Mouse (Mus musculus) midbrain, embryonic 16.5 days (tissue): ENCODE data around the gene Daxx. TPM values are rescaled to one million over a fixed set of nuclear protein-coding genes. Genes with fewer than 3 reads are reported as not detected.
A peak's percentile ranks its signal among the peaks of the same experiment; 100 is the strongest.

ENCODE experiments used
- ATAC-seq: fragments of 200-750 bp; cut with Nextera tagmentation; 2 replicates; pipeline ENCODE4 v1.8.0; 2017; ENCODE audit warnings: moderate TSS enrichment
- H3K27ac ChIP-seq: fragments of 300-500 bp; sonication (generic); 2 replicates; pipeline ENCODE4 v1.5.1; 2014; ENCODE audit warnings: mild to moderate bottlenecking, low read length, mixed read lengths
- H3K27me3 ChIP-seq: fragments of 300-500 bp; sonication (generic); 2 replicates; pipeline ENCODE4 v1.6.1; 2014; ENCODE audit warnings: low read depth, low read length, mixed read lengths; ENCODE audit not compliant: control insufficient read depth, insufficient read depth
- H3K36me3 ChIP-seq: fragments of 300-500 bp; sonication (generic); 2 replicates; pipeline ENCODE4 v1.6.1; 2014; ENCODE audit warnings: mild to moderate bottlenecking, low read length, moderate library complexity, mixed read lengths; ENCODE audit not compliant: control insufficient read depth, insufficient read depth
- H3K4me1 ChIP-seq: fragments of 300-500 bp; sonication (generic); 2 replicates; pipeline ENCODE4 v1.6.1; 2014; ENCODE audit warnings: mild to moderate bottlenecking, low read length, mixed read lengths; ENCODE audit not compliant: control insufficient read depth, insufficient read depth
- H3K4me2 ChIP-seq: fragments of 300-500 bp; sonication (generic); 2 replicates; pipeline ENCODE4 v1.6.1; 2014; ENCODE audit warnings: mild to moderate bottlenecking, low read length, mixed read lengths
- H3K4me3 ChIP-seq: fragments of 300-500 bp; sonication (generic); 2 replicates; pipeline ENCODE4 v1.5.1; 2014; ENCODE audit warnings: low read depth, mild to moderate bottlenecking, low read length, moderate library complexity, mixed read lengths
- H3K9ac ChIP-seq: fragments of 300-500 bp; sonication (generic); 2 replicates; pipeline ENCODE4 v1.6.1; 2014; ENCODE audit warnings: low read depth, low read length, mixed read lengths
- H3K9me3 ChIP-seq: fragments of 300-500 bp; sonication (generic); replicated peaks from 2 replicates; pipeline ENCODE4 v1.6.1; 2014; ENCODE audit warnings: mild to moderate bottlenecking, low read length, mixed read lengths; ENCODE audit not compliant: control insufficient read depth, poor library complexity, severe bottlenecking
- WGBS: fragments of 180-500 bp; shearing (Covaris S2); extraction: QIAGEN DNeasy Blood & Tissue Kit; methylation state at CpG from one replicate; pipeline ENCODE4 v1.1.7; 2014; 5-methylcytosine and 5-hydroxymethylcytosine counted together
- polyA plus RNA-seq: library from polyadenylated mRNA; unstranded; fragments of >200 nt; fragmentation: Nextera tagmentation; extraction: Ambion mirVana; gene quantifications from 2 replicates; pipeline ENCODE4 v1.2.1, GENCODE M21; 2015

Daxx gene
- polyA plus RNA-seq, 1 experiment from 2014 or later = 59.7 TPM

GRCm38 (mm10) chr17:33954646-33955554, 45.7 kb downstream of the Daxx start:
- WGBS = under 1% methylated on average over 33 of the region's 33 CpGs
- Histone ChIP-seq H3K9ac (peak overlapping the region; percentile 94), H3K4me3 (peak overlapping the region; percentile 88), H3K4me1 (peaks cover 51% of the 10 kb centered on the region), H3K9me3 (no peaks in the 10 kb centered on the region), H3K36me3 (peaks cover 19% of the 10 kb centered on the region; the same call in 1 of the 2 replicates), H3K27ac (peak overlapping the region; percentile 87), H3K4me2 (peak overlapping the region; percentile 97), H3K27me3 (no peaks in the 10 kb centered on the region)
- ATAC-seq = peak; percentile 58

- peak within 1 kb of the TSS; percentile 97 for H3K4me2 ChIP-seq
- WGBS = under 1% methylated on average over 50 of the region's 50 CpGs
- H3K27me3 ChIP-seq = no peaks in the 10 kb centered on the region
- peak within 1 kb of the TSS; percentile 88 for H3K4me3 ChIP-seq
- peak within 1 kb of the TSS; percentile 94 for H3K27ac ChIP-seq
- H3K4me1 ChIP-seq = peaks cover 43% of the 10 kb centered on the region
- peaks cover 20% of the 10 kb centered on the region; the same call in 1 of the 2 replicates for H3K36me3 ChIP-seq
- peak; percentile 84 for ATAC-seq
- H3K9me3 ChIP-seq = no peaks in the 10 kb centered on the region
- peak within 1 kb of the TSS; percentile 94 for H3K9ac ChIP-seq
Measured at GRCm38 (mm10) chr17:33955555-33956214, 46.5 kb downstream of the Daxx start, which contains the start of the genes Vps52 and Rps18. Gene Vps52, plus strand, starts transcription at chr17:33955812. Gene Rps18, minus strand, starts transcription at chr17:33956001.

GRCm38 (mm10) chr17:33956336-33956735, 47.1 kb downstream of the Daxx start:
- H3K9me3 ChIP-seq = no peaks in the 10 kb centered on the region
- peaks cover 41% of the 10 kb centered on the region for H3K4me1 ChIP-seq
- H3K4me3 ChIP-seq = peak overlapping the region; percentile 88
- H3K9ac ChIP-seq = peak overlapping the region; percentile 87
- H3K27me3 ChIP-seq = no peaks in the 10 kb centered on the region
- WGBS = 9% methylated on average over 10 of the region's 10 CpGs
- H3K27ac ChIP-seq = peak overlapping the region; percentile 94
- H3K4me2 ChIP-seq = peak overlapping the region; percentile 82
- peaks cover 26% of the 10 kb centered on the region; the same call in 1 of the 2 replicates for H3K36me3 ChIP-seq
- ATAC-seq = no peak

GRCm38 (mm10) chr17:33957493-33957892, 48.3 kb downstream of the Daxx start:
- Histone ChIP-seq H3K4me2 (no peak overlapping the region), H3K36me3 (peaks cover 31% of the 10 kb centered on the region), H3K9me3 (no peaks in the 10 kb centered on the region), H3K4me1 (peaks cover 31% of the 10 kb centered on the region), H3K9ac (no peak overlapping the region), H3K27ac (no peak overlapping the region), H3K4me3 (no peak overlapping the region), H3K27me3 (no peaks in the 10 kb centered on the region)
- 88% methylated on average over 6 of the region's 6 CpGs for WGBS
- ATAC-seq = no peak

GRCm38 (mm10) chr17:33958451-33958850, 49.2 kb downstream of the Daxx start:
- H3K36me3 ChIP-seq = peaks cover 30% of the 10 kb centered on the region
- no peaks in the 10 kb centered on the region for H3K9me3 ChIP-seq
- peaks cover 22% of the 10 kb centered on the region for H3K4me1 ChIP-seq
- WGBS = 97% methylated on average over 11 of the region's 11 CpGs
- H3K27ac ChIP-seq = no peak overlapping the region
- H3K9ac ChIP-seq = no peak overlapping the region
- no peak overlapping the region for H3K4me2 ChIP-seq
- H3K27me3 ChIP-seq = no peaks in the 10 kb centered on the region
- H3K4me3 ChIP-seq = no peak overlapping the region
- no peak for ATAC-seq

GRCm38 (mm10) chr17:33959135-33959534, 49.9 kb downstream of the Daxx start:
- Histone ChIP-seq H3K4me2 (no peak overlapping the region), H3K4me1 (peaks cover 16% of the 10 kb centered on the region), H3K36me3 (peaks cover 30% of the 10 kb centered on the region), H3K9ac (no peak overlapping the region), H3K9me3 (no peaks in the 10 kb centered on the region), H3K4me3 (no peak overlapping the region), H3K27me3 (no peaks in the 10 kb centered on the region), H3K27ac (no peak overlapping the region)
- no peak for ATAC-seq
- 96% methylated on average over 13 of the region's 13 CpGs for WGBS

DNA sequence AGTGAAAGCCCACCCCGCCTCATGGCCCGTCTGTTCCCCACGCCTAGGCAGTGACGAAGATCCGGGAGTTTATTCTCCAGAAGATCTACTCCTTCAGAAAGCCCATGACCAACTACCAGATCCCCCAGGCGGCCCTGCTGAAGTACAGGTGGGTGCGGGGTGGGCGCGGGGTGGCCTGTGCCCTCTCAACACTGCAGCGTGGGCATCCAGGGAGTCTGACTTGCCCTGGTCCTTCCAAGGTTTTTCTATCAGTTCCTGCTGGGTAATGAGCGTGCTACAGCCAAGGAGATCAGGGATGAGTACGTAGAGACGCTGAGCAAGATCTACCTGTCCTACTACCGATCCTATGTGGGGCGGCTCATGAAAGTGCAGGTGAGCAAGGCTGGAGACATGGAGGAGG, 50.7 kb downstream of the Daxx start:
- no peak for ATAC-seq
- no peaks in the 10 kb centered on the region for H3K9me3 ChIP-seq
- H3K36me3 ChIP-seq = peaks cover 31% of the 10 kb centered on the region
- no peaks in the 10 kb centered on the region for H3K27me3 ChIP-seq
- peaks cover 9% of the 10 kb centered on the region for H3K4me1 ChIP-seq
- no peak overlapping the region for H3K4me2 ChIP-seq
- no peak overlapping the region for H3K4me3 ChIP-seq
- no peak overlapping the region for H3K27ac ChIP-seq
- 94% methylated on average over 15 of the region's 15 CpGs for WGBS
- no peak overlapping the region for H3K9ac ChIP-seq

DNA sequence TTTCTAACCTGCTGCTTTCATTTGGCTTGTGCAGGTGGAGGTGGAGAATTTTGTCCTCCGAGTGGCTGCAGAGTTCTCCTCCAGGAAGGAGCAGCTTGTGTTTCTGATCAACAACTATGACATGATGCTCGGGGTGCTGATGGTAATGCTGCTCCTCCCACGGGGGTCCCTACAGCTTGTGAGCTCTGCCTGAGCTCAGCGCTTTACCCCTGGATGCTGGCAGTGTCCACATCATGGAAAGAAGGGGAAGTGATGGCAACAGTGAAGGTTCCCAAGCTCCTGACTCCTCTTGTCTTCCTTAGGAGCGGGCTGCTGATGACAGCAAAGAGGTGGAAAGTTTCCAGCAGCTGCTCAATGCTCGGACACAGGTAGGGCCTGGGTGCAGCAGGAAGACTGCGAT, 53.7 kb downstream of the Daxx start:
- peaks cover 44% of the 10 kb centered on the region for H3K36me3 ChIP-seq
- no peak overlapping the region for H3K27ac ChIP-seq
- H3K9ac ChIP-seq = no peak overlapping the region
- H3K9me3 ChIP-seq = no peaks in the 10 kb centered on the region
- ATAC-seq = no peak
- H3K27me3 ChIP-seq = no peaks in the 10 kb centered on the region
- H3K4me1 ChIP-seq = no peaks in the 10 kb centered on the region; the same call in 1 of the 2 replicates
- 90% methylated on average over 7 of the region's 7 CpGs for WGBS
- no peak overlapping the region for H3K4me3 ChIP-seq
- no peak overlapping the region for H3K4me2 ChIP-seq
